ENCODE assay signal across 1 mouse cellular context in genomic region chr10:80899074-80899473, GRCm38 (mm10).
TF ChIP-seq lines count a peak whose summit lies in the region.

No protein-coding gene starts in this region.

TF ChIP-seq in CH12.LX, 34 proteins besides CTCF, POLR2A, EP300 and RAD21:
- TF ChIP-seq UBTF (IDR thresholded peaks at IDR 0.05; ENCODE audit: low read depth, low read length) (no peak), KAT2A (IDR thresholded peaks at IDR 0.05; ENCODE audit: insufficient replicate concordance, low read length) (no peak), JUND (conservative IDR thresholded peaks at IDR 0.05; ENCODE audit: low read depth, low read length) (no peak), ZC3H11A (IDR thresholded peaks at IDR 0.05; ENCODE audit: low read depth, low read length) (no peak), JUN (IDR thresholded peaks at IDR 0.05; ENCODE audit: insufficient read depth, low read depth, low read length) (no peak)
